In genomic region chr4:127701651-127702050, GRCm38 (mm10) we compare ENCODE assay signal across 20 mouse cellular contexts.
DNase-seq lines count a peak whose midpoint lies in the region; ATAC-seq lines count a peak whose summit lies in the region.
"Had no signal": no experiment of that assay in that cellular context is flagged by ENCODE, and none has a peak within 500 bp of the region (broad histone marks: within the 10 kb centered on the region; RNA-seq: fewer than 3 reads in every experiment).

No protein-coding gene starts in this region.

- no peak for DNase-seq in frontal cortex, postnatal 10 days (ENCODE audit: low spot score in 2 of 2)
- peak; percentile 29 to 34 for DNase-seq in left cerebral cortex, adult 18-20 months (ENCODE audit: low spot score in 2 of 2)
- DNase-seq in left cerebral cortex, postnatal 4 days, result no peak
- peak; percentile 44 for DNase-seq in right cerebral cortex, postnatal 25 days
- DNase-seq in right cerebral cortex, postnatal 10 days (ENCODE audit: low spot score in 2 of 2), result no peak
- peak; percentile 55 for DNase-seq in layer of hippocampus, adult 9-11 months
- DNase-seq in urinary bladder, postnatal 14 days (ENCODE audit: low spot score), result no peak
- DNase-seq: adrenal gland, adult 8-10 months; adrenal gland, postnatal 36 days; B cell, adult 2 months; cerebellum, adult 11 months; cerebellum, adult 8-10 months; cerebellum, postnatal 14 days; embryo, embryonic 11 days; gastrocnemius, adult 2 months; gastrocnemius, postnatal 36 days; heart, postnatal 36 days had no signal

- ATAC-seq in frontal cortex, adult (ENCODE audit: low TSS enrichment), result peak; percentile 64
- ATAC-seq: CD4-positive, CD25-positive, alpha-beta regulatory T cell, adult 4 months; forebrain, embryonic 16.5 days had no signal

- intact Hi-C loops in left cerebral cortex, postnatal 4 days (cut with DNase I), result no loop called here

Comparison
In these comparisons a context has a peak if more than half of its experiments do, and no peak if none do; other contexts are left out.
1. DNase-seq: peak in left cerebral cortex, adult 18-20 months (2 of 2), right cerebral cortex, postnatal 25 days (single experiment) and layer of hippocampus, adult 9-11 months (single experiment); none in frontal cortex, postnatal 10 days (0 of 2), left cerebral cortex, postnatal 4 days (single experiment), right cerebral cortex, postnatal 10 days (0 of 2) and urinary bladder, postnatal 14 days (single experiment).